Mouse (Mus musculus) limb, embryonic 11.5 days (tissue): ENCODE measurements at regions not wholly inside any gene's neighbourhood (a gene's known extent, or its start where the extent isn't known, plus 50 kb on each side); places are given as distances from the start of the nearest gene placed in this dataset.

Source experiments
- ATAC-seq: fragments of 200-750 bp; cut with Nextera tagmentation; 2 replicates; pipeline ENCODE4 v1.8.0; 2017; ENCODE audit warnings: low read depth; ENCODE audit not compliant: insufficient number of reproducible peaks, low FRiP score, low TSS enrichment
- DNase-seq: peaks from one replicate; pipeline ENCODE4 v3.0.0-alpha.2; 2015; ENCODE audit warnings: low spot score
- H3K27ac ChIP-seq: fragments of 300-500 bp; sonication (generic); replicated peaks from 2 replicates; pipeline ENCODE4 v1.5.1; 2014; ENCODE audit warnings: low read depth, mild to moderate bottlenecking, low read length
- H3K27me3 ChIP-seq: fragments of 300-500 bp; sonication (generic); 2 replicates; pipeline ENCODE4 v1.6.1; 2014; ENCODE audit warnings: mild to moderate bottlenecking, low read length, mixed read lengths; ENCODE audit not compliant: control insufficient read depth, insufficient read depth
- H3K36me3 ChIP-seq: fragments of 300-500 bp; sonication (generic); 2 replicates; pipeline ENCODE4 v1.6.1; 2014; ENCODE audit warnings: mild to moderate bottlenecking, low read length, moderate library complexity, mixed read lengths; ENCODE audit not compliant: control insufficient read depth, insufficient read depth
- H3K4me1 ChIP-seq: fragments of 300-500 bp; sonication (generic); 2 replicates; pipeline ENCODE4 v1.6.1; 2014; ENCODE audit warnings: low read length, mixed read lengths; ENCODE audit not compliant: control insufficient read depth, insufficient read depth
- H3K4me2 ChIP-seq: fragments of 300-500 bp; sonication (generic); 2 replicates; pipeline ENCODE4 v1.6.1; 2014; ENCODE audit warnings: low read depth, mild to moderate bottlenecking, moderate library complexity; ENCODE audit not compliant: severe bottlenecking
- H3K4me3 ChIP-seq: fragments of 300-500 bp; sonication (generic); 2 replicates; pipeline ENCODE4 v1.5.1; 2014; ENCODE audit warnings: low read depth, low read length
- H3K9ac ChIP-seq: fragments of 300-500 bp; sonication (generic); 2 replicates; pipeline ENCODE4 v1.6.1; 2014; ENCODE audit warnings: mild to moderate bottlenecking, low read length
- H3K9me3 ChIP-seq: fragments of 300-500 bp; sonication (generic); 2 replicates; pipeline ENCODE4 v1.6.1; 2016; ENCODE audit warnings: low read length; ENCODE audit not compliant: control insufficient read depth
- WGBS: fragments of 180-500 bp; shearing (Covaris S2); extraction: QIAGEN DNeasy Blood & Tissue Kit; methylation state at CpG from one replicate; pipeline ENCODE4 v1.1.7; 2014; 5-methylcytosine and 5-hydroxymethylcytosine counted together

DNA sequence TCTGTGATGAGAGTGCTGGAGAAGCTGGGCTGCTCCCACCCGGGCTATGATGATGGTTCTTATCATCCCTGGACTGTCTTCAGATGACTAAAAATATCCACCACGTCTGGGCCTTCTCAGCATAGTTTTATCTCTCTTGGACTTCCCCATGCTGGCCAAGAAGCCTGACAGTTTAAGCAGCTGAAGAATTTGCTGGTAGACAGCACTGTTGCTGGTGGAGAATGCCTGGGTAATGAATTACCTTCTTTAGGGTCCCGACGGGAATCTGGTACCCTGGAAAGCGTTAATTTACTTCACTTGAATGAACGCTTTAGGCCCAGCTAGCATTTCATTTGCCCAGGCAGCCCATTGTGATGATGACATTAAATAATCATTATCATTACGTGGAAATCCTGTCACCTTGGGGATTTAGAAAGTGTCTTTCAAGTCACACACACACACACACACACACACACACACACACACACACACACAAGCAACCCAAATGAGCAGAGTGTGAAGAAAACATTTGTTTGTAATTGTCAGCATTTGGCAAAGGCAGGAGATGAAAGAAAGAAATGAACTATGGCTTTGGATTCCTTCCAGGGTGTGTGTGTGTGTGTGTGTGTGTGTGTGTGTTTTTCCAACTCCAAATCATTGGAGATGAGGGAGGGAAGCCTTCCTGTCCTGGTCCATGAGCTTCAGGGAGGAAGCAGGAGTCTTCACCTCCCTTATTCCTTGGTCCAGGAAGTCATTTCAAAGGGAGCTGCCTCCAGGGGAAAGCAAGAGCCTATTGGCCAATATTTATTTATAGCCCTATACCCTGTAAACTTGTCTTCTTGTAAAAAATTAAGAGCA lies 117.3 kb upstream of the Slc30a5 start:
- Histone ChIP-seq H3K4me1 (no peaks in the 10 kb centered on the region), H3K27me3 (no peaks in the 10 kb centered on the region), H3K27ac (no peak overlapping the region), H3K9ac (no peak overlapping the region), H3K4me2 (no peak overlapping the region), H3K4me3 (no peak overlapping the region), H3K36me3 (no peaks in the 10 kb centered on the region), H3K9me3 (no peaks in the 10 kb centered on the region)
- ATAC-seq (no peak), DNase-seq (no peak)
- WGBS: 39% methylated on average over 7 of the region's 7 CpGs

DNA sequence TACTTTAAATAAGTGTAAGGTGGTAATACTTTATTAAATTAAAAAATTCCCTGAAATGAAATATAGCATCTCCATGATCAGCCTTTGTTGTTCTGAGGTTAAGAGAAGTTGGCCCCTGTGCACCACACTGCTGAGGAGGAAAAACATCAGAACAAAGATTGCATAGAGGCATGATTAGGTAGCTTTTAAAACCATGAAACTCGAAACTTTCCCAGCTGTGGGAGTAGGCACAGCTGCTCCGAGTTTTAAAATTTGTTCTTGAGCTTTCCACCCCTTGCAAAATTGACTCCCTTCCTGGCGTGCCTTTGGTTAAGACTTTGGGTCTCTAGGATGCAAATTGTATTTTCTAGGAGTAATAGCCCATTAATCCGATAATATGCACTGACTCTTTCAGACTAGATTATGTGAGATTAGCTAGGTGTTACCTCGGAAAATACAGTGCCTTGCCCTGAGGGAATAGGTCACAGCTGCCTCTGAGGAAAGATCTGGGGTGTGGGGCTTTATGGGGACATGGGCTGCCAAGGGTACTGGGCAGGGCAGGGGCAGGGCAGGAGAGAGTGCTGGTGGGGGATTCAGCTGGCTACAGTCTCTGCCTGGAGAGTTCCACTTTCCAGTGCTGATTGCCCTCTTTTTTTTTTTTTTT lies 110.1 kb upstream of the Slc30a5 start:
- peak; percentile 43 for DNase-seq
- ATAC-seq: peak; percentile 78
- WGBS: 17% methylated on average over 5 of the region's 5 CpGs

DNA sequence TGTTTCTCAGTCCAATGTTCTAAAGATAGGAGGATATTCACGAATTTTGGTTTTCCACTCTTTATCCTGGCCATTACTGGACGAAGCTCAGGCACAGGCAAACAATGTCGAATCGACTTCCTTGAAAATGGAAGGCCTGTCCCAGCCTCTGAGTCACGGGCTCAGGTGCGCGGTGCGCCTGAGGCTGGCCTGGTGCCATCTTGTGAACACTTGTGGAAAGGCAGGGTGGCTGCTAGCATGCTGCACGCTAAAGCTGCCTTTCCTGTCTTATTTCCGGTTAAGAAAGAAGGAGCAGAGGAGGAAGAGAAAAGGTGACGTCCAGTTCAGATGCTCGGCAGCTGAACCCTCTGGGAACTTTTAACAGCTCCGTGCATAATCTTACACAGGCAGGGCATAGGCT lies 107.6 kb upstream of the Slc30a5 start:
- Histone ChIP-seq H3K4me1 (0 out of 2 replicates have a peak, but pooled peaks cover 5% of the 10 kb centered on the region), H3K36me3 (no peaks in the 10 kb centered on the region), H3K27ac (no peak overlapping the region), H3K27me3 (no peaks in the 10 kb centered on the region), H3K4me3 (no peak overlapping the region), H3K4me2 (no peak overlapping the region), H3K9me3 (no peaks in the 10 kb centered on the region), H3K9ac (no peak overlapping the region)
- ATAC-seq: no peak
- no peak for DNase-seq
- WGBS: 78% methylated on average over 13 of the region's 13 CpGs

More for the DNA sequence above, 110.1 kb upstream of the Slc30a5 start:
- H3K27me3 ChIP-seq: no peaks in the 10 kb centered on the region
- no peak overlapping the region for H3K4me3 ChIP-seq
- no peaks in the 10 kb centered on the region for H3K36me3 ChIP-seq
- no peak overlapping the region for H3K9ac ChIP-seq
- no peak overlapping the region for H3K27ac ChIP-seq
- H3K9me3 ChIP-seq: no peaks in the 10 kb centered on the region
- H3K4me1 ChIP-seq: 0 out of 2 replicates have a peak, but pooled peaks cover 5% of the 10 kb centered on the region
- no peak overlapping the region for H3K4me2 ChIP-seq

GRCm38 (mm10) chr13:100939677-100940076 lies 106.5 kb upstream of the Slc30a5 start:
- H3K36me3 ChIP-seq: no peaks in the 10 kb centered on the region
- no peak overlapping the region for H3K27ac ChIP-seq
- DNase-seq (peak; percentile 70), ATAC-seq (peak; percentile 36; the same call in 1 of the 2 replicates)
- H3K4me2 ChIP-seq: no peak overlapping the region
- WGBS: 39% methylated on average over 4 of the region's 4 CpGs
- H3K27me3 ChIP-seq: no peaks in the 10 kb centered on the region
- no peak overlapping the region for H3K9ac ChIP-seq
- H3K4me3 ChIP-seq: no peak overlapping the region
- no peaks in the 10 kb centered on the region for H3K9me3 ChIP-seq
- H3K4me1 ChIP-seq: 0 out of 2 replicates have a peak, but pooled peaks cover 5% of the 10 kb centered on the region

GRCm38 (mm10) chr13:100933265-100933664 lies 100.0 kb upstream of the Slc30a5 start:
- H3K4me1 ChIP-seq: no peaks in the 10 kb centered on the region
- no peaks in the 10 kb centered on the region for H3K27me3 ChIP-seq
- no peak overlapping the region for H3K9ac ChIP-seq
- H3K4me3 ChIP-seq: no peak overlapping the region
- DNase-seq (no peak), ATAC-seq (no peak)
- no peak overlapping the region for H3K27ac ChIP-seq
- 89% methylated on average over 8 of the region's 8 CpGs for WGBS
- H3K4me2 ChIP-seq: no peak overlapping the region
- no peaks in the 10 kb centered on the region for H3K9me3 ChIP-seq
- H3K36me3 ChIP-seq: no peaks in the 10 kb centered on the region

- Histone ChIP-seq H3K27ac (no peak overlapping the region), H3K4me1 (no peaks in the 10 kb centered on the region), H3K9me3 (no peaks in the 10 kb centered on the region), H3K4me3 (no peak overlapping the region), H3K27me3 (no peaks in the 10 kb centered on the region), H3K36me3 (no peaks in the 10 kb centered on the region), H3K9ac (no peak overlapping the region), H3K4me2 (no peak overlapping the region)
- 84% methylated on average over 2 of the region's 2 CpGs for WGBS
- ATAC-seq (no peak), DNase-seq (no peak)
Measured at GRCm38 (mm10) chr13:100899566-100899965, 66.3 kb upstream of the Slc30a5 start.

DNA sequence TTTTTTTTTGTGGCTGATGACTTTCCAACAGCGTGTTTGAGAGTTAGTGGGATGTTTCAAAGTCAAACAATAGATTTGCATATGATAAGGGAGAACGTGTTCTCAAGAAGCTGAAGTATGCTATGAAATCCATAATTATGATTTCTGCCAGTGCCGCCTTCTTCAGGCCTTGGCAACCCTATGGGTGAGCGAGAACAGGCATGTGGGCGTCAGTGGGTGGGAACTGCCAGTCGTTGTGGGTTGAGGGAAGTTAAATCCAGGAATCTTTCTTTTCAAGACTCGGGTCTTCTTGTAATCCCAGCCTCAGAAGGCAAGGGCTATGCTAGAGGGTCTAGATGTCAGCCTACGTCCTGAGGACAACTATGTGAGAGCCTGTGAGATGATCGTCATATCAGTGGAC lies 60.6 kb upstream of the Slc30a5 start:
- no peak overlapping the region for H3K4me3 ChIP-seq
- no peak overlapping the region for H3K9ac ChIP-seq
- H3K9me3 ChIP-seq: no peaks in the 10 kb centered on the region
- whole genome bisulfite sequencing: 87% methylated on average over 9 of the region's 9 CpGs
- H3K27ac ChIP-seq: no peak overlapping the region
- H3K4me1 ChIP-seq: no peaks in the 10 kb centered on the region
- no peaks in the 10 kb centered on the region for H3K27me3 ChIP-seq
- ATAC-seq: no peak
- H3K36me3 ChIP-seq: no peaks in the 10 kb centered on the region
- no peak for DNase-seq
- H3K4me2 ChIP-seq: no peak overlapping the region

GRCm38 (mm10) chr13:100893096-100893495 lies 59.9 kb upstream of the Slc30a5 start:
- 82% methylated on average over 1 of the region's 1 CpGs for WGBS
- no peak for ATAC-seq
- H3K4me2 ChIP-seq: no peak overlapping the region

More at GRCm38 (mm10) chr13:100893096-100893495, 59.9 kb upstream of the Slc30a5 start:
- Histone ChIP-seq H3K4me1 (no peaks in the 10 kb centered on the region), H3K36me3 (no peaks in the 10 kb centered on the region), H3K9me3 (no peaks in the 10 kb centered on the region), H3K27me3 (no peaks in the 10 kb centered on the region), H3K27ac (no peak overlapping the region), H3K9ac (no peak overlapping the region), H3K4me3 (no peak overlapping the region)
- DNase-seq: no peak
